Mouse (Mus musculus): ENCODE data around the gene Ehd1. TPM values are rescaled to one million over a fixed set of nuclear protein-coding genes. Genes with fewer than 3 reads are reported as not detected.

The Ehd1 gene
- polyA plus RNA-seq, 1 experiment, result 433 TPM

DNA sequence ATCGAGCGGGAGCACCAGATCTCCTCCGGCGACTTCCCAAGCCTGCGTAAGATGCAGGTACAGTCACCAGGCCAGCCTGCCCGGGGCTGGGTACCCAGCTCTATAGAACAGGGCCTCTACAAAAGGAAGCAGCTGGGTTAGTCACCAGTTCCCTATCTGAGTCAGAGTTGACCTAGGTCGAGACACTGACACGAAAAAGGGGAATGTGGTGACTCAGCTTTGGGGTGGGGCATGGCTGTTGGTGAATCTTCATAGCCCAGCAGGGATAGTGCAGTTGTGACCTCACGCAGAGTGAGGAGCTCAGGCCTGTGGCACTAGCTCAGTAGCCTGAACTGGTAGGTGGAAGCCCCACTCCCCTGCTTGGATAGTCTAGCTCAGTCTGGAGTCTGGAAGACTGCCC, 21.1 kb downstream of the Ehd1 start:
- peaks cover 24% of the 10 kb centered on the region for H3K36me3 ChIP-seq (ENCODE audit: control insufficient read depth, insufficient read depth)
- no peaks in the 10 kb centered on the region for H3K27me3 ChIP-seq (ENCODE audit: control insufficient read depth, insufficient read depth, insufficient read length)
- no peak overlapping the region for H3ac ChIP-seq (ENCODE audit: control insufficient read depth, insufficient read length)
- H3K4me2 ChIP-seq (ENCODE audit: low read depth), result peak overlapping the region; percentile 85
- peaks cover 10% of the 10 kb centered on the region for H3K79me2 ChIP-seq (ENCODE audit: control insufficient read depth, insufficient read depth)
- peak overlapping the region; percentile 0 for H3K4me3 ChIP-seq
- TF ChIP-seq REST (IDR thresholded peaks at IDR 0.05; ENCODE audit: insufficient read depth, insufficient read length) (no peak), MAX (IDR thresholded peaks at IDR 0.05; ENCODE audit: low read depth) (no peak), USF1 (IDR thresholded peaks at IDR 0.05; ENCODE audit: low read depth) (no peak), E2F4 (IDR thresholded peaks at IDR 0.05; ENCODE audit: insufficient read depth) (no peak), SRF (IDR thresholded peaks at IDR 0.05; ENCODE audit: control insufficient read depth, insufficient read length, low read depth) (peak; percentile 32), POLR2AphosphoS2 (IDR thresholded peaks at IDR 0.05; ENCODE audit: insufficient read length, low read depth) (no peak), MYOD1 (IDR thresholded peaks at IDR 0.05; ENCODE audit: control insufficient read depth in 1 of 3, insufficient read length in 2 of 3, low read depth in 2 of 3) (peak in 2 of 3 experiments; percentile 52 to 71), POLR2A (IDR thresholded peaks at IDR 0.05; ENCODE audit: insufficient read length, low read depth) (peak; percentile 56), TCF3 (IDR thresholded peaks at IDR 0.05; ENCODE audit: insufficient read length, low read depth) (no peak), MYOG (IDR thresholded peaks at IDR 0.05; ENCODE audit: control insufficient read depth in 1 of 3, insufficient read depth in 1 of 3, insufficient read length in 2 of 3, low read depth in 2 of 3) (peak in 2 of 3 experiments; percentile 17 to 68), CEBPB (IDR thresholded peaks at IDR 0.05; ENCODE audit: insufficient read depth, poor library complexity, severe bottlenecking) (no peak), TCF12 (IDR thresholded peaks at IDR 0.05; ENCODE audit: insufficient read depth, poor library complexity, severe bottlenecking) (peak; percentile 39)

DNA sequence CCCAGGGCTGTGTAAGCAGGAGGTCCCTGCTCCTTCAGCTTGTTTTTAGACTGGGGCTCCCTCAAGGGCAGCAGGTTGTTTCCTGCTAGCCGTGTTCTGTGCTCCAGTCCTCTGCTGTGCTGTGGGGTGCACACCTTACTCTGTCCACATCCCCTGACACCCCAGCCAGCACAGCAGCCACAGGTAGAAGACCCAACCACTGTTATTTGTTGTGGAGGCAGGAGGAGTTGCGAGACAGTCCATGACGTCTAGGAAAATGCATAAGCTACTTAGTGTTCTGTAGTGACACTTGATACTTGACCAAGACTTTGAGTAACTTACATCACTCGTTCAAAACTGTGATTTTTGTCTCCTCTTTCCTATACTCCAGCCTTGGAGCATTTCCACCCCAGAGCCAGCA, 22.5 kb downstream of the Ehd1 start:
- no peaks in the 10 kb centered on the region for H3K27me3 ChIP-seq (ENCODE audit: control insufficient read depth, insufficient read depth, insufficient read length)
- peaks cover 24% of the 10 kb centered on the region for H3K36me3 ChIP-seq (ENCODE audit: control insufficient read depth, insufficient read depth)
- no peak overlapping the region for H3ac ChIP-seq (ENCODE audit: control insufficient read depth, insufficient read length)
- H3K4me2 ChIP-seq (ENCODE audit: low read depth), result no peak overlapping the region
- no peak for TF ChIP-seq USF1 (IDR thresholded peaks at IDR 0.05; ENCODE audit: low read depth)
- no peak for TF ChIP-seq POLR2AphosphoS2 (IDR thresholded peaks at IDR 0.05; ENCODE audit: insufficient read length, low read depth)
- TF ChIP-seq MAX (IDR thresholded peaks at IDR 0.05; ENCODE audit: low read depth), result no peak
- H3K4me3 ChIP-seq, result no peak overlapping the region
- H3K79me2 ChIP-seq (ENCODE audit: control insufficient read depth, insufficient read depth), result peaks cover 6% of the 10 kb centered on the region

DNA sequence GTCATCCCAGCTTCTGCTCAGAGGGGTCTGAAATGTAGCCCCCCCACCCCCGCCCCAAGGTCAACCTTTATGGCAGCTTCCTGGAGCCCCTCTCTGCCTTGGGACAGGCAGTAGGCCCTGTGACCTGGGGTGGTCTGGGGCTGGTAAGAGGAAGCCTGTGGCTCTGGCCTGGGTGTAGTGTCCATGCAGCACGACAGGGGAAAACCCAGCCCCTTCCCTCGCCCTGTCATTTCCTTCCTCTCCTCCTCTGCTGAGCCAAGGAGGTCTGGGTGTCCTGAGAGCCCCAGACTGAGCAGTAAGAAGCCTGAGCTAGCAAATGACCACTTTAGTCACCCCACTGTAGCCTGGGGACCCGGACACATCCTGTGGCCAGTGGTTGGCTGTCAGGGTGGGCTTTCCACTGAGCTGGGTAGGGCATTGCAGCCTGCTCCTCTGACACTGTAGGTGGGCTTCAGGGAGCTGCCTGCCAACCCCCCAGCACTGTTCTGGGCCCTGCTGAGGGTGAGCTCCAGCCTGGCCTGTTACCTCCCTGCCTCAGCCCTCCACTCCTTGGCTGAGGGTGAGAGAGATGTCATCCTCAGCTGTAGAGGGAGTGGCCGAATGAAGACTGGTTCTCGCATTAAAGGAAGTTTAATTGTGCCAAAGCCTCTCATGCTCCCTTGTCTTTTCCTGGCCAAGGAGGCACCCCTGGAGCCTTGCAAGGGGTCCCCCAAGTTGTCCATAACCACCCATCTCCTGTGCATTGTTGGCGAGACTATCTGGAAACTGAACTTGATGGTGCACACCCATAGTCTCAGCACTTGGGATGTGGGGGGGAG, 23.1 kb downstream of the Ehd1 start:
- Histone ChIP-seq H3K4me2 (ENCODE audit: low read depth) (no peak overlapping the region), H3K36me3 (ENCODE audit: control insufficient read depth, insufficient read depth) (peaks cover 24% of the 10 kb centered on the region), H3K4me3 (no peak overlapping the region), H3ac (ENCODE audit: control insufficient read depth, insufficient read length) (no peak overlapping the region), H3K27me3 (ENCODE audit: control insufficient read depth, insufficient read depth, insufficient read length) (no peaks in the 10 kb centered on the region), H3K79me2 (ENCODE audit: control insufficient read depth, insufficient read depth) (peaks cover 6% of the 10 kb centered on the region)
- TF ChIP-seq POLR2AphosphoS2 (IDR thresholded peaks at IDR 0.05; ENCODE audit: insufficient read length, low read depth) (peak; percentile 23), POLR2A (IDR thresholded peaks at IDR 0.05; ENCODE audit: insufficient read length, low read depth) (no peak)

DNA sequence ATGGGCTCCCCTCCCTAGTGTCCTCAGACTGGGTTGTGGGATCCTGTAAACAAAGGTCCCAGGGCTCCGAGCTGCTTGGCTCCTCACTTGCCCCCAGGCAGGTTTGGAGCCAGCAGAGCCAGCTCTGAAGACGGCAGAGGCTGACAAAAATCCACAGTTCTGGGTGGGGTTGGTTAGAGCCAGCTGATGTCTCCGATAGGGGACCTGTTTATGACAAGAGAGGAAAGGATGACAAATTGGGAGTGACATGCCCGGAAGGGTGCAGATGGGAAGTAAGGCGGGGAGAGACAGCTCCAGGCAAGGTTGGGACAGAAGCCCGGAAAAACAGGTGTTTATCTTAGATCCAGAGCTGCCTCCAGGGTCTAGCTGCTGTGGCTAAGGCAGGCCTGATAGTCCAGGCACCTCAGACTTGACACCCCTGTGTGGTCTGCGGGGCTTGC, 23.9 kb downstream of the Ehd1 start:
- no peak overlapping the region for H3K4me2 ChIP-seq (ENCODE audit: low read depth)
- H3ac ChIP-seq (ENCODE audit: control insufficient read depth, insufficient read length), result no peak overlapping the region
- peaks cover 4% of the 10 kb centered on the region for H3K79me2 ChIP-seq (ENCODE audit: control insufficient read depth, insufficient read depth)
- no peak overlapping the region for H3K4me3 ChIP-seq
- no peaks in the 10 kb centered on the region for H3K27me3 ChIP-seq (ENCODE audit: control insufficient read depth, insufficient read depth, insufficient read length)
- TF ChIP-seq MYOD1 (IDR thresholded peaks at IDR 0.05; ENCODE audit: control insufficient read depth in 1 of 3, insufficient read length in 2 of 3, low read depth in 2 of 3) (peak in 2 of 3 experiments; percentile 20 to 67), E2F4 (IDR thresholded peaks at IDR 0.05; ENCODE audit: insufficient read depth) (no peak), POLR2AphosphoS2 (IDR thresholded peaks at IDR 0.05; ENCODE audit: insufficient read length, low read depth) (peak; percentile 49), MYOG (IDR thresholded peaks at IDR 0.05; ENCODE audit: control insufficient read depth in 1 of 3, insufficient read depth in 1 of 3, insufficient read length in 2 of 3, low read depth in 2 of 3) (peak in 1 of 3 experiments; percentile 72)
- H3K36me3 ChIP-seq (ENCODE audit: control insufficient read depth, insufficient read depth), result peaks cover 22% of the 10 kb centered on the region

DNA sequence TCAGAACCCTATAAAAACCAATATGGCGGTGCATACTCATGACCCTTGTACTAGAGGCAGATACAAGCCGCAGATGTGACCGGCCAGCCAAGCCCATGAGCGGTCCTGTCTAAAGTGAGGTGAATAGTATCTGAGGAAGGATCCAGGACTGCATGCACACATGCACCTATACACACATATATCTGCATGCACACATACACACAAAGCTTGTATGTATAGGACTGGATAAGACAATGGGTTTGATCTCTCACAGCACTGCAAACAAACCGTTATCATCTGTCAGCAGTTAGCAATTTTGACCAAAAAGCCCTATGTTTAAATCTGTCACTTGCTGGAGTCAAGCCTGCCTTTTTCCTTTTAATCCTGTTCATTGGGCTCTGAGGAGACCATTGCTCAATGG, 25.6 kb downstream of the Ehd1 start:
- Histone ChIP-seq H3ac (ENCODE audit: control insufficient read depth, insufficient read length) (no peak overlapping the region), H3K4me3 (no peak overlapping the region), H3K79me2 (ENCODE audit: control insufficient read depth, insufficient read depth) (no peaks in the 10 kb centered on the region), H3K27me3 (ENCODE audit: control insufficient read depth, insufficient read depth, insufficient read length) (no peaks in the 10 kb centered on the region), H3K4me2 (ENCODE audit: low read depth) (peak overlapping the region; percentile 7), H3K36me3 (ENCODE audit: control insufficient read depth, insufficient read depth) (peaks cover 16% of the 10 kb centered on the region)
- TF ChIP-seq MYOD1 (IDR thresholded peaks at IDR 0.05; ENCODE audit: control insufficient read depth in 1 of 3, insufficient read length in 2 of 3, low read depth in 2 of 3) (no peak), POLR2AphosphoS2 (IDR thresholded peaks at IDR 0.05; ENCODE audit: insufficient read length, low read depth) (peak; percentile 76)

Data from myocyte (in vitro differentiated cells).